Mouse (Mus musculus) right cerebral cortex, postnatal 10 days (tissue): ENCODE results near the gene Creb5.
A peak's percentile ranks its signal among the peaks of the same experiment; 100 is the strongest.

Source experiments
- DNase-seq, 2 experiments: peaks; one replicate each; pipeline ENCODE4 v3.0.0; 2021; ENCODE audit warnings: low spot score in 2 of 2

Gene Creb5

GRCm38 (mm10) chr6:53429891-53430290 lies 142.8 kb downstream of the Creb5 start:
- no peak for DNase-seq

- DNase-seq = no peak
These were observed 158.9 kb downstream of the Creb5 start for GRCm38 (mm10) chr6:53445862-53446460.

DNA sequence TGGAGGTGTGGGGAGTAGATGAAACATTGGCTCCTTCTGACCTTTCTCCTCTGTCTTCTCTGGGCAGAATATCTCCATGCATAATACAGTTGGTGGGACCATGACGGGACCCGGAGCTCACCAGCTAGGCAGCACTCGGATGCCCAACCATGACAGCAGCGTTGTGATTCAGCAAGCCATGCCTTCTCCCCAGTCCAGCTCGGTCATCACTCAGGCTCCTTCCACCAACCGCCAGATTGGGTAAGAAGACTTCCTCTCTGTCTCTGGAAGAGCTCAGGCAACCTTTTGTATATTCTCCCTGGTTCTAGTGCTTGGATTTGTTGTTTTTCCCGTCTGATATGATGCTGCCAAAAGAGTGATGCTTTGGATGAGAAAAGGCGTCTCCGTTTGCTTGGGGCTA lies 160.4 kb downstream of the Creb5 start:
- DNase-seq = no peak

DNA sequence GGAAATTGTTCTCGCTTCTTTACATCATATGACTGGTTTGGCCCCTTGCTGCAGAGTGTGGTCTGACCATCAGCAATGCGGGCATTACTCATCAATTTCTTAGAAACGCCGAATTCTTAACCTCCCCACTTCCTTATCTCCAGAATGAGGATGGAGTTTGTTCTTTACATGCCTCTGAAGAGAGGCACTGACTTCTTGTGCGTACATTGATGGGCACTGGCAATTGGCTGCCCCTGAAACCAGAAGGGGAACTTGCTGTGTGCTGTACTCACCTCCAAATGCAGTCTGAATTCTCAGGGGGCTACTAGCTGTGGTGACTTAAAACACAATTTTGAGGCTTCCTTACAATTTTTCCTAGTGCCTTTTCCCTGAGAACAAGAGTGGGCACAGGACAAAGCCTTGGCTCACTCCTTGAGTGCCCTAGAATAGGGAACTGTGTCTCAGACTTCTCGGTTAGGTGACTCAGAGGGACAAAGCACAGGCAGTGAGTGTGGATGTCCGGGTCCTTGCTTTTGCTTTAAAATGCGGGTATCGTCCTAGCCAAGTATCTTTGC lies 161.3 kb downstream of the Creb5 start:
- DNase-seq = no peak

DNA sequence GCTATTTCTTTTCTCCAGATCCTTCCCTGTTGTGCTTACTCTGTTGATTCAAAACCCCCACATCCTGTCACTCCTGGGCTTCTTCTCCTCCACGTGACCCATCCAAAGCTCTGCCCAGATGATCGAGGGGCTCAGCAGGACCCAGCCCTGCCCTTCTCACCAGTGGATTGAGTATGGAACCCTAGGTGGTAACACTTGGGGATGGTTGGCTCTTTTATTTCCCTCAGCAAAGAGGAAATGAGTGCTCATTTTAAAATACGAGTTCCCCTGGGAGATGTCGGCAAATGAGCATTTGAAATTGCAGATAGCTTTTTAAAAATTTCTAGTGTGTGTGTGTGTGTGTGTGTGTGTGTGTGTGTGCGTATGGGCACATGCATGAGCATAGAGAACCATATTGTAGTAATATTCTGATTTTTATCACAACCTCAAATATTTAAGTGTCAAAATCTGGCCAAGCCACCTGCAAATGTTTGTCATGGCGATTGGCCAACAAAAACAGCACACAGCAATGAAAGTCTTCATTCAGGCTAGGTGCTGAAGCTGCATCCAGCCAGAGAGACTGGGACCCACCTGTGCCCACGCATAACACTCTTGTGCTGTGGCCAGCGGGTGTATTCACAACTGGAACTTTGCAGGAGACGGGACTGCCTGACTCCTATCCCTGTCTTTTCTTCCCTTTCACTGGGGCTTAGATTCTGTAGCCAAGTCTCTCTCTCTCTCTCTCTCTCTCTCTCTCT lies 162.5 kb downstream of the Creb5 start:
- no peak for DNase-seq

GRCm38 (mm10) chr6:53450494-53450893 lies 163.4 kb downstream of the Creb5 start:
- DNase-seq = peak in 1 of 2 experiments; percentile 29

DNA sequence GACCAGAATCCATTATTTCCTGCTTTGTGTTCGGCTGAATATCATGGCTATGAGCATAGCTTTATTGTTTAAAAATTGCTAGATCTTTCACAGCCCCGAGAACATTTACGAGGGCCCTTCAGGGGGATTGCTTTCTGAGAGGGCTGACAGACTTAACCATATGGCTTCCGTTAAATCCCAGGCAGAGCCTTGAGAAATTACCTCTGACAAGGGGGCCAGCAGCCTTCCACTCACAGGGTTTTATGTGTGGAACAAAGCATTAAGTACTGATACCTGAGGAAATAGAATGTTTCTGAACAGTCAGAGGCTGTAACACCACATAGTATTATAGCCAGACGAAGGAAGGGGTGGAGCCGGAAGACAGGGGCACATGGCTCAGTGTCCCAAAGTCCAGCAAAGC lies 165.2 kb downstream of the Creb5 start:
- DNase-seq = no peak

DNA sequence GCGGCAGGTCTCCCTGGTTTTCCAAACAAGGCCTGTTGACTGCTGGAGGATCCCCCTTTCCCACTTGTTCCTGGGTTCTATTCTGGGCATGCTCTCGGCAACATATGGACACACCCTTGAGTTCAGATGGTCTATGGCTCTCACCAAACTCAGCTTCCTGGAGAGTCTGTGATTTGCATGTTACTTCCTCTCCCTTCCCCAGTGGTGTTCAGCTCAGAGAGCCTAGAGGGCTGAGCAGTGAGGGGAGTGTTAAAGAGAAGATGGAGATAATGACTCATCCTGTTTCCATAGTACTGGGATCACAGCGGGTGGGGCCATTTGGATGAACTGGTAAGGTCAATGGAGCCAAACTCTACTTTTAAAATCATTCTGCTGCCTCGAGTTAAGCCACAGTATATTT lies 168.4 kb downstream of the Creb5 start:
- DNase-seq = no peak

DNA sequence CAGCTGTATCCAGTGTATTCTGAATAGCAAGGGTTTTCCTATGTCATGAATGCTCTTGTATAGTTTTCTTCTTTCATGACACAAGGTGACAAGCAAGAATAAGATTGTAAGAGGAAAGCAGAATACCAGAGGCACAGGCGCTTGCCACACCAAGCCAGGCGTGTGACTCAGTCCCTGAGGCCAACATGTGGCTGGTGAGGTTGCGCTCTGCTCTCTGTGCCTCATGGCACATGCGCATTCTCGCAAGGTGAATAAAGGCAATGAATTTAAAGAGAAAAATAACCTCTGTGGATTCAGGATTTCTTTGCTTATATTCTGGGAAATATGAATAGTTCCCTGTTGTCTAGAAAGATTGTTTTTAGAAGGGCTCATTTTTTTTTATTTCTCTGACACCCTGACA lies 169.0 kb downstream of the Creb5 start:
- DNase-seq = no peak

- DNase-seq = no peak
These were observed 173.1 kb downstream of the Creb5 start for GRCm38 (mm10) chr6:53459995-53460747.

DNA sequence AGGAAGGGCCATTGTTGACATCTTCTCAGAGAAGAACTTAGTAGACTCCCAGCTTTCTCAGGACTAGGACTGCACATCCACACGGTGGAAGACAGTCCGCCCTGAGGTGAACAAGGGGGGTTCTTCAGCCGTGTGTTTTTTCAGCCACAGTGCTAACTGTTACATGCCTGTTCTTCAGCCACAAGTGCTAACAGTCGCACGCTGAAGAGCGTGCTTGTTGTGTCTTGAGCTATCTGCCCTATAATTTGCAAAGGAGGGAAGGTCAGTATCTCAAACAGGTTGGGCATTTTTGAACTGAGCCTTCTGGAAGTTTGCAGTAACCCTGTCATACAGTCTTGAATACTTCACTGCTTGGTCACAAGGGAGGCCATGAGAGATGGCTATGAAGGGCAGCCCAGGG lies 174.0 kb downstream of the Creb5 start:
- DNase-seq = no peak

DNA sequence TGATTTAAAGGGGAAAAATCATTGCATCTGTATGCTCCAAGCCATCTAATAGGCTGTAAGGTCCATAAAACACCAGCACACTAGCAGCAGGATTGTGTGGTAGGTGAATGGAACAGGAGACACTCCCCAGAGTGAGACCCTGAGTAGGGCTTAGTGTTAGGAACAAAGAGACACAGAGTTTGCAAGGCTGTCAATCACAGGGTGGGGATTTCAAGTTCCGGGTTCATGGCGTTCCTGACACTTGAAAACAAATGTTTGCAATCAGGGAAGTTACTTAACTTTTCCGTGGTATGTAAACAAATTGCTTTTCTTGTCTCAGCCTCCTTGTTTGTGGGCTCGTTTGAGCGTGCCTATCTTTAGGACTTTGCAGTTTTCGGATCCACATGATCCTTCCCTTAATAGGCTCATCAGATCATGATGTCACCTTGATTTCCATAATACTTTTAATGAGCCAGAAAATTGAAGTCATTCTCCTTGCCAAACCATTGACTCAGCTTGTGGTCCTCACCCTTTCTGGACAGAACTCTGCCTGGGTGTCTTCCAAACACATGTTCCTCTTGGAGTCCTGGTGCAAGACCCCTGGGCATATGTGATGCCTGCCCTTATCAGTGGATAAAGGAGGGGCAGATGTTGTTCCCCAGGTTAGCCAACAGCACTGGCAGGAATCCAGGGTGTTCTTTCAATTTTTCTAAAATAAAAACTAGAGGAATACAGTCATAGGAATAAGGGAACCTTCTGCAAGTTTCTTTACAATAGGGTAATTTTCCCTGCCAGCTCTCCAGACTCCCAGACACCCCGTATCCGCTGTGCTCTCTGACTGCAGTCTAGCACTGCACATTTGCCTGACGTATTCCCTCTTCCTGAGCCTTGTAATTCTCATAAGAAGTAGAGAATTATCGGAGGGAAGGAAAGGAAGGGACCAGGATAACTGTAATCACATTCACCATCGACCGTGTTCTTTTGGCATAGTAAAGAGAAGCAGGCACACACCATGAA lies 175.0 kb downstream of the Creb5 start:
- no peak for DNase-seq

GRCm38 (mm10) chr6:53462802-53463201 lies 175.7 kb downstream of the Creb5 start:
- no peak for DNase-seq

DNA sequence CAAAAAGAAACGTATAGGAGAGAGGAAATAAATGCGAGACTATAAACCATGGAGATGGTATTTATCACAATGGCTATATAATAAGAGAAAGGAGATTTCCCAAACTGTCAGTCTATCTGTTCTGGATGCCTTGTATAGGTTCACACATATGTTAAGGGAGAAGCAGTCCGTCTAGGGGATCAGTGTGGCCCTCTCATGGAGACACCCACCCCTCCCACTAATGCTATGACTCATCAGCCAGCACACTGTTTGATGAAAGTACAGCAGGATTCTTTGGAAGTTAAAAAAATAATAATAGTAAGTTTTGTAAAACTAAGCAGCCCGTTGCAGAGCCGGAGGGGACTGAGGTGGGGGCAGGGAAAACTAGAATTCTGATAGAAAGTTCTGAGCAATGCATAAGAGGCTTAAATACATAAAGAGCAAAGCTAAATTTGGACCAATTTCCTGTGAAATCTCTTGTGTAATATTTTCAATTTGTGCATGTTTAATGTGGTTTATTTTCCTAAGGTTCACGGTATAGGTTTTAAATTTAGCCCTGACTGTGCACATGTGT lies 176.3 kb downstream of the Creb5 start:
- no peak for DNase-seq

GRCm38 (mm10) chr6:53469204-53469603 lies 182.1 kb downstream of the Creb5 start:
- DNase-seq = no peak

DNA sequence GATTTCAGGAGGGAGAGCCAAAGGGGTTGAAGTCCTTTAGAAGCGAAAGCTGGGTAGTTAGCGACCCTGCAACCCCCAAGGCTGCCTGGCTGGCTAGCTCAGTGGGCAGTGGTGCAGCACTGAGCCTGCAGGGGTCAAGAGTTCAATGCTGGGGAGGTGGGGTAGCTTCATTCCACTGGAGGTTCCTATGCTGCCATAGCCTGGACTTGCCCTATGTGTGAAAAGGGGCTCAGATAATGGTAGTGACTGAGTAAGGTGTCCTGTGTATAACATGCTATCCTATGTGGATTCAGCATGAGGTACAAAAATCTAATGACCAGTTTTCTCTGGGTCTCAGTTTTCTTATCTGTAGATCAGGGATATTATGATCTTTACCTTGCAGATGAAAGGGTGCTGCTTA lies 182.6 kb downstream of the Creb5 start:
- no peak for DNase-seq

- DNase-seq = peak; percentile 33 to 44
These were observed 183.5 kb downstream of the Creb5 start for GRCm38 (mm10) chr6:53470559-53470958.

GRCm38 (mm10) chr6:53470999-53471591 lies 184.0 kb downstream of the Creb5 start:
- no peak for DNase-seq

DNA sequence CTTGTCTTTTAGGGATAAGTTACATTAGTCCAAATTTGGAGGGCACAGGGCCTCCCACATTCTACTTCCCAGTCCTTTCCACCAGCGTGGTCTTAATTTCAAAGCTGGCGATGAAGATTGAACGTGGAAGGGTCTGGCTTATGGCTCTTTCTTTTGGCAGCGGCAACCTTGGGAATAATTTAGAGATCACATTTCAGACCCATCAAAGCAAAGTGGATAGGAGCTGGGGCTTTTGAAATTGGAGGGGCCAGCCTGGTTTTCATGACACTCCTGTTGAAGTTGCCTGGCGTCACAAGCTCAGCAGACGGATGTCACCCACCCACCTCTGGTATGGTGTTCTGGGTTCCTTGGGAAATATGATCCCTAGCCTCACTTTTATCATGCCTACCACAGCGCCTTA lies 185.7 kb downstream of the Creb5 start:
- DNase-seq = no peak

- DNase-seq = no peak
These were observed 190.4 kb downstream of the Creb5 start for GRCm38 (mm10) chr6:53477501-53477900.

DNA sequence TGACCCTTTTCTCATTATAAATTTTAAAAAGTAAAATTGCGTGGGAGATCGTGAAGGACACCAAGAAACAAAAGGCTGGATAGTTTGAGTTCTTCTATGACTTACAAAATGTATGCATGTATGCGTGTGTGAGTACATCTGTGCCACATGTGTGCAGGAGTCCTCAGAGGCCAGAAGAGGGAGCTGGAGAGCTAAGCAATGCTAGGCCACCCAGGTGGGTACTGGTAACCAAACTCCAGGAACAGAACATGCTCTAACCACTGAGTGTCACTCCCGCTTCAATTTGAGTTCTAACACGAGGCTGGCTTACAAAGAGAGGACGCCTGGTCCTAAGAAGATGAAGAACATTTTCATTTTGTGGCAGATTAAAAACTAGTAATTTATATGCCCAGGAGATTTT lies 203.8 kb downstream of the Creb5 start:
- no peak for DNase-seq
